Mouse (Mus musculus): ENCODE results near the gene Arsb.

DNA sequence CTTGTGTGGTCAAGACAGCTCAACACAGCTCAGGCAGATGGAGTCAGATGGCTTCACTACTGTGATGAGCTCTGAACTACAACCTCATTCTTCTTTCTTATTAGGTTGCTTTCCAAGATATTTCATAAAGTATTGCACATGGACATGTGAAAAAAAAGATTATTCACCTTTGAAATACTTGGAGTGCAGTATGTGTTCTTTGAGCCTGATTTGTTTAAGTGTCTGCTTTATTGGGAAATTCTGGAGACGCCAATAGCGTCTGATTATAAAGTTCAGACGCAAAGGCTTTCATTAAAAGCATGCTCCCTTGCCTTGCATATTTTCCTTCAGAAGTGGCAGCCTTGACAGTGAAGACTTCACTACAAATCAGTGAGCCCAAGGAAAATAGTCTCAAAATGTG lies 136.5 kb downstream of the Arsb start:
- TF ChIP-seq CTCF (conservative IDR thresholded peaks at IDR 0.05; ENCODE audit: insufficient read depth, insufficient read length, low read depth, low read length) = no peak
- no peak for TF ChIP-seq POLR2A (IDR thresholded peaks at IDR 0.05; ENCODE audit: low read depth, low read length)

All from kidney, adult 2 months (tissue).